Comparison of ENCODE assay signal across 18 mouse cellular contexts in genomic region chr8:92628711-92629650, GRCm38 (mm10). TPM values are rescaled to one million over a fixed set of nuclear protein-coding genes. Genes with fewer than 3 reads are reported as not detected.
DNase-seq lines count a peak whose midpoint lies in the region; ATAC-seq and TF ChIP-seq lines count a peak whose summit lies in the region.
"Had no signal": no experiment of that assay in that cellular context is flagged by ENCODE, and none has a peak within 500 bp of the region (broad histone marks: within the 10 kb centered on the region; RNA-seq: fewer than 3 reads in every experiment).

No protein-coding gene starts in this region.

- no peak for DNase-seq in cerebellum, adult 11-12 months
- peak; percentile 25 for DNase-seq in heart, adult 11 months
- no peak for DNase-seq in heart, adult 9 months (ENCODE audit: low spot score in 2 of 2)
- DNase-seq in ES-CJ7 (ENCODE audit: low read depth, low spot score): peak; percentile 64
- DNase-seq in lung, postnatal 0 days (ENCODE audit: low spot score): no peak
- no peak for DNase-seq in ovary, adult 18-20 months (ENCODE audit: low spot score)
- DNase-seq: adrenal gland, adult 2 months; cerebellum, postnatal 25 days; kidney, adult 8-10 months; liver, postnatal 0 days; lung, postnatal 36 days; right cerebral cortex, postnatal 25 days had no signal

- 0 out of 2 replicates have a peak, but pooled peaks cover 7% of the 10 kb centered on the region for H3K4me1 ChIP-seq in embryonic facial prominence, embryonic 15.5 days
- no peaks in the 10 kb centered on the region for H3K4me1 ChIP-seq in lung, postnatal 0 days (ENCODE audit: insufficient read depth, low read depth, low read length)
- H3K4me1 ChIP-seq: hindbrain, embryonic 15.5 days had no signal

- 31% methylated on average over 14 of the region's 14 CpGs for WGBS in embryonic facial prominence, embryonic 15.5 days
- WGBS in lung, postnatal 0 days: 65% methylated on average over 14 of the region's 14 CpGs

- no peaks in the 10 kb centered on the region for H3K36me3 ChIP-seq in embryonic facial prominence, embryonic 15.5 days
- no peaks in the 10 kb centered on the region for H3K36me3 ChIP-seq in lung, postnatal 0 days (ENCODE audit: insufficient read depth, low read length)
- H3K36me3 ChIP-seq: hindbrain, embryonic 15.5 days had no signal

- TF ChIP-seq EP300 in lung, postnatal 0 days (IDR thresholded peaks at IDR 0.05): no peak

- no peaks in the 10 kb centered on the region for H3K27me3 ChIP-seq in embryonic facial prominence, embryonic 15.5 days
- no peaks in the 10 kb centered on the region for H3K27me3 ChIP-seq in lung, postnatal 0 days (replicated peaks; ENCODE audit: insufficient read depth, low read length)
- H3K27me3 ChIP-seq: CH12.LX; hindbrain, embryonic 15.5 days had no signal

- no peaks in the 10 kb centered on the region; the same call in 1 of the 2 replicates for H3K9me3 ChIP-seq in embryonic facial prominence, embryonic 15.5 days (replicated peaks)
- H3K9me3 ChIP-seq in lung, postnatal 0 days (ENCODE audit: low read length): no peaks in the 10 kb centered on the region
- H3K9me3 ChIP-seq: hindbrain, embryonic 15.5 days had no signal

- no peak for TF ChIP-seq CTCF in lung, postnatal 0 days (IDR thresholded peaks at IDR 0.05)

- no peak overlapping the region for H3K27ac ChIP-seq in embryonic facial prominence, embryonic 15.5 days (replicated peaks)
- H3K27ac ChIP-seq in lung, postnatal 0 days (ENCODE audit: low read length): no peak overlapping the region
- H3K27ac ChIP-seq: hindbrain, embryonic 15.5 days had no signal

- ATAC-seq in cerebellum, adult (ENCODE audit: insufficient number of reproducible peaks, low FRiP score, low TSS enrichment): peak; percentile 26; the same call in 1 of the 2 replicates
- ATAC-seq in embryonic facial prominence, embryonic 15.5 days (ENCODE audit: insufficient number of reproducible peaks, low FRiP score, low TSS enrichment, low read depth): 0 out of 2 replicates have a peak, but pooled peaks have one; percentile 19
- no peak for ATAC-seq in lung, postnatal 0 days
- ATAC-seq: liver, postnatal 0 days had no signal

- no peak overlapping the region for H3K4me2 ChIP-seq in embryonic facial prominence, embryonic 15.5 days (replicated peaks)
- no peak overlapping the region for H3K4me2 ChIP-seq in lung, postnatal 0 days (replicated peaks; ENCODE audit: low read depth, low read length)
- H3K4me2 ChIP-seq: hindbrain, embryonic 15.5 days; midbrain, embryonic 11.5 days had no signal

- no peak overlapping the region for H3K4me3 ChIP-seq in embryonic facial prominence, embryonic 15.5 days (replicated peaks)
- no peak overlapping the region for H3K4me3 ChIP-seq in lung, postnatal 0 days (ENCODE audit: low read depth, low read length)
- H3K4me3 ChIP-seq: hindbrain, embryonic 15.5 days had no signal

- H3K9ac ChIP-seq in embryonic facial prominence, embryonic 15.5 days: no peak overlapping the region
- H3K9ac ChIP-seq in lung, postnatal 0 days (replicated peaks; ENCODE audit: low read depth): no peak overlapping the region
- H3K9ac ChIP-seq: hindbrain, embryonic 15.5 days; liver, postnatal 0 days had no signal

RNA-seq across cellular contexts. Expression of gene Irx6, which starts 45.1 kb away (rescaled TPM):
- polyA plus RNA-seq in embryonic facial prominence, embryonic 15.5 days (2015; fragmentation: Nextera tagmentation; extraction: Ambion mirVana): 0.48 and 0.56 TPM in 2 replicates
- polyA plus RNA-seq in lung, postnatal 0 days (2015; fragmentation: Nextera tagmentation; extraction: Ambion mirVana): not detected in 2 replicates
- polyA plus RNA-seq: adrenal gland, adult 2 months; liver, postnatal 0 days; urinary bladder, adult 2 months had no signal

Comparison
In these comparisons a context has a peak if more than half of its experiments do, and no peak if none do; other contexts are left out.
1. DNase-seq: peak in heart, adult 11 months (single experiment) and ES-CJ7 (single experiment); none in cerebellum, adult 11-12 months (single experiment), heart, adult 9 months (0 of 2), lung, postnatal 0 days (single experiment) and ovary, adult 18-20 months (single experiment).